Mouse (Mus musculus): ENCODE measurements around the gene Pfkfb2.
"Not testable (repeated sequence)": the region's sequence is repeated elsewhere in the genome, so short reads cannot be mapped to it uniquely, and the experiment has no call there.

The Pfkfb2 gene

DNA sequence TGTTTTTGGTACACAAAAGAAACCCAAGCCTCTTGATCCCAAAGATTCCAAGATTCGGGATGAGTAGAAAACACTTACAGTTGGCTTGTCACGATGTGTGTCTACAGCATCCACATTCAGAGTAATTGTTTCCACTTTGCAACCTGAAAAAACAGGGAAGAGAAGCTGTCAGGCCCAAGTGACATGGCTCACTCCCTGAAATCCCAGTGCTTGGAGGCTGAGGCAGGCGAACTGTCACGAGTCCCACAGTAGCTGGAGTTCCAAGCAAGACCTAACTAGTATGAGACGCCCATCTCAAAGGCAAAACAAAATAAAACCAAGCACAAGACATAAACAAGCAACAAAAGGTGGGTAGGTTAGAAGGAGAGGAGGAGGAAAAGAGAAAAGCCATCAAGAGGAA, 30.5 kb downstream of the Pfkfb2 start:
- no peak for DNase-seq (ENCODE audit: low spot score in 2 of 2)

GRCm38 (mm10) chr1:130683905-130684304, 45.1 kb downstream of the Pfkfb2 start:
- no peak for DNase-seq (ENCODE audit: low spot score in 2 of 2)

DNA sequence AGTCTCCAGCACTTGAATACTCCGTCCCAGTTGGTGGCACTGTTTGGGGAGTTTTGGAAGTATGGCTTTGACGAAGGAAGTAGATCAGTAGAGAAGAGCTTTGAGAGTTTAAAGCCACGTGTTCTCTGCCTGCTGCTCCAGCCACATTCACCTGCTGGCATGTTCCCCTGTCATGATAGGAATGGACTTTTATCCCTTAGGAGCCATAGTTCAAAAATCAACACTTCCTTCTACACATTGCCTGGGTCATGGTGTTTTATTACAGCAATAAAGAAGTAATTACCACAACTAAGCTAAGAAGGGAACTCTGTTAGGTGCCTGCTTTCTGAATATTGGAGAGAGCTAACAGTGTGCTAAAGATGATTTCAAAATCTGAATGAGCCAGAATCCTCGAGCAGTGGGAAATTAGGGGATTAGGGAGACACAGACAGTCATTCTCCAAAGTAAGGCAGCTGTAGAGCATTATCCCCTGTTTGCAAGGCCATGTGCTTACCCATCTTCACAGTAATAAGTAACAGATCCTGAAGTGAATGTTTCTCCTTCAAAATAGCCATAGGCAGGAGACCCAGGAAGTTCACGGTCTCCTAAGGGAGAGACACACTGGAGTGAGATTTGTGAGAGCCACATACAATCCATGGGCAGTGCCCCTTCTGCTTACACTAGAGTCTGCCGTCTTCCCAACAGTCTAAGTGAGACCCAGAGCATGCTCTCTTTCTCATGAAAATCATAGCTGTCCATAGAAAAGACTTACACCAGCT, 47.2 kb downstream of the Pfkfb2 start:
- no peak for DNase-seq (ENCODE audit: low spot score in 2 of 2)

GRCm38 (mm10) chr1:130681075-130681474, 48.0 kb downstream of the Pfkfb2 start:
- DNase-seq (ENCODE audit: low spot score in 2 of 2), result no peak

DNA sequence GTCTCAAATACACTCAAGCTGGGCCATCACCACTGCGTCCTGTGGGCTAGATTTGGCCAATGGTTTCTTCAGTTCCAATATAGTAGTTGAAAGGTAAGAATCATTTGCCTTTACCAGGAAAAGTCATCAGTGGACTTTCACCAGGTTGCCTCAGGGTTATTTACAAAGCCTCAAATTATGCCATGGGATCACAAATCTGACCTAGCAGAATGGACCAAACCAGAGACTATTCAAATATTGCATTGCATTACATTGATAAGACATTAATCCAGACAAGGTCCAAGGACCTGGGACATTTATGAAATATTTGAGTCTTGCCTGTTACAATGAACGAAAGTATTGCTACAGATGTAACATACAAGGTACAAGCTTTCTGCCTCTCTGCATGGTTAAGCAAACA, 50.5 kb downstream of the Pfkfb2 start:
- no peak for DNase-seq (ENCODE audit: low spot score in 2 of 2)

GRCm38 (mm10) chr1:130663576-130663975, 65.5 kb downstream of the Pfkfb2 start:
- DNase-seq (ENCODE audit: low spot score in 2 of 2), result not testable (repeated sequence)

DNA sequence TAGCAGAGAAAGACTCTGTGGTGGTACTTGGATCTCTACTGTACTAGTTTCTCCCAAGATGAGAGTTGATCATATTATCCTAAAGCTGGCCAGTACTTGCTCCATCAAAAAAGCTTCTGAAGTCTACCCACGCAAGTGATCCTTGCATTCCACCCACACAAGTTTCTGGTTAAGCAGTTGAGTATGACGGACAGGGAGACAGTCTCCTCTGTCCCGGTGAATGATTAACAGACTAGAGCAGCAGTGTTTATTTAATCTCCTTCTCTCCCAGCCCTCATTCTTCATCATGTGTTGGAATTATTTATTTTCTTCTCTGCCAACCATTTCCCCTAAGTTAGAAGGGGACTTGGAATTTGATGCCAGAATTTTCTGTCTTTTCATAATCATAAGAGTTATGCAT, 67.6 kb downstream of the Pfkfb2 start, which contains the start of gene C4bp:
TSS of gene C4bp (minus strand) at position 179 of the 400 bp plus-strand sequence.
- no peak for DNase-seq (ENCODE audit: low spot score in 2 of 2)

DNA sequence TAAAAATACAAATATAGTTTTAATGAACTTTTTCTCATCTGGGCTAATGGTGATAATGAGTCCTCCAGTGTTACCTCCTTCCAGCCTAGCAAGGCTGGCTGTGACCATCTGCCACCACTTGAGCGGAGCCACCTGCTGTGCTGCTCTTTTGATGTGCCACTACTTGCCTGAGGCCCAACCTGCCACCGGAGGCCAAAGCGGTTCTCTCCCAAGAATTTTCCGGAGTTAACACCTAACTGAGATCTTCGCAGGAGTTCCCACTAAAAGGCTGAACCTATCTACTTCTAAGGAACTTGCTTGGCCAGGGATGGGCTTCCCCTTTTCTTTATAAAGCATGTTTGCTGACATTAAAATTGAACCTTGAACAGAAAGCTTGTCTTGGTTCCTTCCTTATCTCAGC, 69.4 kb downstream of the Pfkfb2 start:
- not testable (repeated sequence) for DNase-seq (ENCODE audit: low spot score in 2 of 2)

DNA sequence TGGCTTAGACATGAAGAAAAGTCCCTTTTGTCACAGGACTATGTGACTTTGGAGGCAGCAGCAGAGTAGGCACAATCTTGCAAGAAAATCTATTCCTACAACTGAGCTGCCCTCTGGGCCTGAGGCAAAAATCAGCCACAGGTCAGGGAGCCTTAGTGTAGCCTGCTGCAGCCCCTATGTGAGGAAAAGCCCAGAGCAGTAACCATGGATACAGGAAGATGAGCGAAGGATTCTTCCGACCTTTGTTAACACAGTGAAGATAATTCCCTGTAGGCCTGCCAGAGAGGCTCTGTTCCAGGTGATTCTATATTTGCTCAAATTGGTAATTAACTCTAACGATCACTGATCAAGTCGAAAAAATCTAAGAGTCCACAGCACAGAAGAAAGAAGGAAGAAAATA, 85.0 kb downstream of the Pfkfb2 start:
- no peak for DNase-seq (ENCODE audit: low spot score in 2 of 2)

DNA sequence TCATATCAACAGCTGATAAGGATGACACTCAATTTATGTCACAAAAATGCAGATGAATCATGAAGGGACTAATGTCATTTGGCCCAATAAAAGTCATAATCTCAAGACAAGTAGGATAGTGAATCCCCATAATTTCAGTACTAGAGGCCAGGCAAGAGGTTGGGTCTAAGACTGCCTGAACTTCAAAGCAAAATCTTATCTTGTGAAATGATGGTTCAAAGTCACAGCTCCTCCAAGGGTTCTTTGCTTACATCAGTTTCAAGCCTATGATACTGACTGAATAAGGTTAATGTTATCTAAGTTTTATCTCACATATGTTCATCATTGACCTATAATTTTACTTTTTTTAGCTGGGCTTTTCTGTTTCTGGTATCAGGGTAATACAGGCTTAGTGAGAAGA, 88.1 kb downstream of the Pfkfb2 start:
- DNase-seq (ENCODE audit: low spot score in 2 of 2), result no peak
